Mouse (Mus musculus): ENCODE measurements around the gene Prg4. TPM values are rescaled to one million over a fixed set of nuclear protein-coding genes. Genes with fewer than 3 reads are reported as not detected.

Prg4 gene
- polyA plus RNA-seq, 1 experiment from 2014 or later, result 0.63 TPM

Other genes with a start within 250 kb of the Prg4 start
- not detected in 2 replicates for gene Pdc, start 146.7 kb downstream of the Prg4 start, polyA plus RNA-seq (2014; fragmentation: Nextera tagmentation; extraction: Ambion mirVana)
- 108 and 128 TPM in 2 replicates for gene Tpr, start 73.3 kb downstream of the Prg4 start, polyA plus RNA-seq (2014; fragmentation: Nextera tagmentation; extraction: Ambion mirVana)
- gene Odr4, start 73.1 kb downstream of the Prg4 start, polyA plus RNA-seq (2014; fragmentation: Nextera tagmentation; extraction: Ambion mirVana), result 41.1 and 43.2 TPM in 2 replicates